Mouse (Mus musculus): ENCODE measurements around the gene Zim1. TPM values are rescaled to one million over a fixed set of nuclear protein-coding genes. Genes with fewer than 3 reads are reported as not detected.

Zim1 gene
- polyA plus RNA-seq, 1 experiment from 2014 or later = 2.9 TPM

- Histone ChIP-seq H3K4me2 (no peak overlapping the region), H3K4me3 (no peak overlapping the region), H3K27ac (no peak overlapping the region), H3K27me3 (no peaks in the 10 kb centered on the region), H3K4me1 (no peaks in the 10 kb centered on the region), H3K9me3 (no peaks in the 10 kb centered on the region), H3K36me3 (no peaks in the 10 kb centered on the region), H3K9ac (no peak overlapping the region)
- no peak for ATAC-seq (ENCODE audit: borderline replicate concordance, extremely low read depth, low FRiP score, low TSS enrichment)
- 85% methylated on average over 3 of the region's 3 CpGs for WGBS
These were observed 50.4 kb downstream of the Zim1 start for GRCm38 (mm10) chr7:6645821-6646220.

DNA sequence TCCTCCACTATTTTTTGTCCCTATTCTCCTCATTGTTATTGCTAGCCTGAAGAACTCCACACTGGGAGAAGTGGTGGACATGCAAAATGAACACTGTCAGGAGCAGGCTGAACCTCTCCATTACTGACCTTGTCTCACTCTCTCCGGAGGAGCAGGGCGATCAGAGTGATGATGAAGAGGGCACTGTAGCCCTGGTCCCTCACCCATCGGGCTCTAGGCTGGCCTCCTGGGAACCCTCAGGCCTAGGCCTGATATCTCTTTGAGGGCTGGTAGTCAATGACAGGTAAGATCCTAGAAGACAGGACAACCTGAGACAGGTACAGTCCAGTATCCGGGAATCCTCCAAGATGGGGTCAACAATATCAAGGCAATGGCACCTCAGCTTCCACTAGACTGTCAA, 58.2 kb downstream of the Zim1 start:
- no peaks in the 10 kb centered on the region for H3K36me3 ChIP-seq
- H3K9me3 ChIP-seq = no peaks in the 10 kb centered on the region
- no peak overlapping the region for H3K9ac ChIP-seq
- no peak overlapping the region for H3K4me2 ChIP-seq
- H3K27me3 ChIP-seq = no peaks in the 10 kb centered on the region
- H3K27ac ChIP-seq = no peak overlapping the region
- H3K4me3 ChIP-seq = no peak overlapping the region
- ATAC-seq (ENCODE audit: borderline replicate concordance, extremely low read depth, low FRiP score, low TSS enrichment) = no peak
- no peaks in the 10 kb centered on the region for H3K4me1 ChIP-seq
- 81% methylated on average over 4 of the region's 4 CpGs for WGBS

GRCm38 (mm10) chr7:6636741-6637140, 59.5 kb downstream of the Zim1 start:
- Histone ChIP-seq H3K4me2 (no peak overlapping the region), H3K9me3 (no peaks in the 10 kb centered on the region), H3K9ac (no peak overlapping the region), H3K4me1 (no peaks in the 10 kb centered on the region), H3K27me3 (no peaks in the 10 kb centered on the region), H3K36me3 (no peaks in the 10 kb centered on the region), H3K27ac (no peak overlapping the region), H3K4me3 (no peak overlapping the region)
- no peak for ATAC-seq (ENCODE audit: borderline replicate concordance, extremely low read depth, low FRiP score, low TSS enrichment)
- WGBS = 89% methylated on average over 4 of the region's 4 CpGs

DNA sequence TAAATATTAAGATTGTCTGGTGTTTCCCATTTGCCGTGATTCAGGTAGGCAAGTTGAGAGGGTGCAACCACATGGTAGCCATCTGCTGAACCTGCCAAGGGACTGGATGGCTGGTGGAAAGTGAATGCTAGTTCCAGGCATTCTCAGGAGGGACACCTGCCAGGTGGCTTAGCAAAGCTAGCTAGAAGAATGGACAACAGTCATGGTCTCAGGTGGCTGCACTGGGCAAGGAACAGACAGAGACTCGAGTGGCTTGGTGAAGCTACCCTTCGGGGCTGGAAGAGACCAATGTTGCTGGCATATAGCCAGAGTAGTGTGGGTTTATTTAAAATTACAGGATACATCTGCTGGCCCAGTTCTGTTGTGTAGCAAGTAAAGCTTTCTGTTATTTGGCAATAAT, 60.4 kb downstream of the Zim1 start:
- no peaks in the 10 kb centered on the region for H3K4me1 ChIP-seq
- no peak overlapping the region for H3K4me2 ChIP-seq
- no peak overlapping the region for H3K9ac ChIP-seq
- H3K27me3 ChIP-seq = no peaks in the 10 kb centered on the region
- 63% methylated on average over 3 of the region's 3 CpGs for WGBS
- no peak for ATAC-seq (ENCODE audit: borderline replicate concordance, extremely low read depth, low FRiP score, low TSS enrichment)
- no peaks in the 10 kb centered on the region for H3K9me3 ChIP-seq
- no peaks in the 10 kb centered on the region for H3K36me3 ChIP-seq
- H3K4me3 ChIP-seq = no peak overlapping the region
- no peak overlapping the region for H3K27ac ChIP-seq

Other genes starting within 250 kb of the Zim1 start
- gene Olfr1336, start 240.3 kb downstream of the Zim1 start, polyA plus RNA-seq (2015; fragmentation: Nextera tagmentation; extraction: Ambion mirVana) = not detected in 2 replicates
- not detected in 2 replicates for gene Olfr1346, start 229.3 kb downstream of the Zim1 start, polyA plus RNA-seq (2015; fragmentation: Nextera tagmentation; extraction: Ambion mirVana)
- gene Olfr5, start 209.5 kb downstream of the Zim1 start, polyA plus RNA-seq (2015; fragmentation: Nextera tagmentation; extraction: Ambion mirVana) = not detected in 2 replicates
- gene Olfr1347, start 196.7 kb downstream of the Zim1 start, polyA plus RNA-seq (2015; fragmentation: Nextera tagmentation; extraction: Ambion mirVana) = not detected in 2 replicates
- not detected in 2 replicates for gene Olfr1348, start 187.7 kb downstream of the Zim1 start, polyA plus RNA-seq (2015; fragmentation: Nextera tagmentation; extraction: Ambion mirVana)
- not detected in 2 replicates for gene Olfr1349, start 173.5 kb downstream of the Zim1 start, polyA plus RNA-seq (2015; fragmentation: Nextera tagmentation; extraction: Ambion mirVana)
- gene Olfr1350, start 131.6 kb downstream of the Zim1 start, polyA plus RNA-seq (2015; fragmentation: Nextera tagmentation; extraction: Ambion mirVana) = not detected in 2 replicates
- gene Peg3, start 34.0 kb upstream of the Zim1 start, polyA plus RNA-seq (2015; fragmentation: Nextera tagmentation; extraction: Ambion mirVana) = 117 and 127 TPM in 2 replicates
- gene Usp29, start 34.1 kb upstream of the Zim1 start, polyA plus RNA-seq (2015; fragmentation: Nextera tagmentation; extraction: Ambion mirVana) = 3.7 and 4.4 TPM in 2 replicates

All from lung, embryonic 15.5 days (tissue).